ENCODE assay signal across 17 mouse cellular contexts in genomic region chr15:82203611-82204351, GRCm38 (mm10). TPM values are rescaled to one million over a fixed set of nuclear protein-coding genes. Genes with fewer than 3 reads are reported as not detected.
DNase-seq lines count a peak whose midpoint lies in the region; ATAC-seq and TF ChIP-seq lines count a peak whose summit lies in the region.
"Had no signal": no experiment of that assay in that cellular context is flagged by ENCODE, and none has a peak within 500 bp of the region (broad histone marks: within the 10 kb centered on the region; RNA-seq: fewer than 3 reads in every experiment).

No protein-coding gene starts in this region.

- H3K79me2 ChIP-seq in myocyte (ENCODE audit: control insufficient read depth, insufficient read depth), result no peaks in the 10 kb centered on the region

- ATAC-seq in hindbrain, embryonic 14.5 days (ENCODE audit: low FRiP score), result no peak
- no peak for ATAC-seq in midbrain, embryonic 13.5 days
- ATAC-seq in midbrain, embryonic 14.5 days (ENCODE audit: low FRiP score, low TSS enrichment), result no peak
- ATAC-seq: forebrain, embryonic 15.5 days had no signal

- no peaks in the 10 kb centered on the region for H3K9me3 ChIP-seq in hindbrain, embryonic 10.5 days
- H3K9me3 ChIP-seq in hindbrain, embryonic 14.5 days (ENCODE audit: control insufficient read depth, low read length), result no peaks in the 10 kb centered on the region
- no peaks in the 10 kb centered on the region for H3K9me3 ChIP-seq in midbrain, embryonic 13.5 days
- H3K9me3 ChIP-seq in midbrain, embryonic 14.5 days (ENCODE audit: control insufficient read depth, low read length), result no peaks in the 10 kb centered on the region
- H3K9me3 ChIP-seq: embryonic facial prominence, embryonic 15.5 days; forebrain, embryonic 15.5 days; heart, embryonic 15.5 days; hindbrain, embryonic 15.5 days had no signal

- H3K9ac ChIP-seq in hindbrain, embryonic 14.5 days, result no peak overlapping the region
- H3K9ac ChIP-seq in midbrain, embryonic 13.5 days (replicated peaks), result peak overlapping the region; percentile 50; the same call in 1 of the 2 replicates
- H3K9ac ChIP-seq in midbrain, embryonic 14.5 days (replicated peaks; ENCODE audit: low read length), result no peak overlapping the region
- H3K9ac ChIP-seq: embryonic facial prominence, embryonic 15.5 days; forebrain, embryonic 15.5 days; heart, embryonic 15.5 days; hindbrain, embryonic 15.5 days had no signal

- no peak overlapping the region for H3ac ChIP-seq in myocyte (ENCODE audit: control insufficient read depth, insufficient read length)

- 76% methylated on average over 20 of the region's 20 CpGs for WGBS in hindbrain, embryonic 10.5 days
- WGBS in hindbrain, embryonic 14.5 days, result 65% methylated on average over 20 of the region's 20 CpGs
- WGBS in midbrain, embryonic 13.5 days, result 68% methylated on average over 20 of the region's 20 CpGs
- WGBS in midbrain, embryonic 14.5 days, result 64% methylated on average over 20 of the region's 20 CpGs

- H3K36me3 ChIP-seq in hindbrain, embryonic 10.5 days, result peaks cover 81% of the 10 kb centered on the region
- peaks cover 75% of the 10 kb centered on the region for H3K36me3 ChIP-seq in hindbrain, embryonic 14.5 days (replicated peaks; ENCODE audit: control insufficient read depth, insufficient read depth)
- peaks cover 76% of the 10 kb centered on the region for H3K36me3 ChIP-seq in midbrain, embryonic 13.5 days
- peaks cover 73% of the 10 kb centered on the region for H3K36me3 ChIP-seq in midbrain, embryonic 14.5 days (ENCODE audit: control insufficient read depth, insufficient read depth, low read length)
- peaks cover 57% of the 10 kb centered on the region for H3K36me3 ChIP-seq in myocyte (ENCODE audit: control insufficient read depth, insufficient read depth)

- TF ChIP-seq POLR2A in myocyte (IDR thresholded peaks at IDR 0.05; ENCODE audit: insufficient read length, low read depth), result peak; percentile 41

- no peak overlapping the region for H3K4me2 ChIP-seq in hindbrain, embryonic 14.5 days (replicated peaks)
- H3K4me2 ChIP-seq in midbrain, embryonic 13.5 days (replicated peaks), result no peak overlapping the region
- H3K4me2 ChIP-seq in midbrain, embryonic 14.5 days (ENCODE audit: low read length), result no peak overlapping the region
- H3K4me2 ChIP-seq in myocyte (ENCODE audit: low read depth), result no peak overlapping the region
- H3K4me2 ChIP-seq: embryonic facial prominence, embryonic 15.5 days; forebrain, embryonic 15.5 days; heart, embryonic 15.5 days; hindbrain, embryonic 15.5 days had no signal

- peak overlapping the region; percentile 71 for H3K27ac ChIP-seq in hindbrain, embryonic 10.5 days
- H3K27ac ChIP-seq in hindbrain, embryonic 14.5 days, result no peak overlapping the region
- H3K27ac ChIP-seq in midbrain, embryonic 13.5 days, result peak overlapping the region; percentile 39; the same call in 1 of the 2 replicates
- no peak overlapping the region for H3K27ac ChIP-seq in midbrain, embryonic 14.5 days (replicated peaks; ENCODE audit: low read depth, low read length)
- H3K27ac ChIP-seq: embryonic facial prominence, embryonic 15.5 days; forebrain, embryonic 15.5 days; heart, embryonic 15.5 days; hindbrain, embryonic 15.5 days had no signal

- H3K27me3 ChIP-seq in hindbrain, embryonic 10.5 days (ENCODE audit: insufficient read depth, poor library complexity, severe bottlenecking), result peaks cover 45% of the 10 kb centered on the region
- H3K27me3 ChIP-seq in hindbrain, embryonic 14.5 days (ENCODE audit: control insufficient read depth, insufficient read depth, low read length), result peaks cover 26% of the 10 kb centered on the region
- H3K27me3 ChIP-seq in midbrain, embryonic 13.5 days, result peaks cover 36% of the 10 kb centered on the region
- H3K27me3 ChIP-seq in midbrain, embryonic 14.5 days (ENCODE audit: control insufficient read depth, insufficient read depth, low read length), result peaks cover 18% of the 10 kb centered on the region; the same call in 1 of the 2 replicates
- H3K27me3 ChIP-seq in myocyte (ENCODE audit: control insufficient read depth, insufficient read depth, insufficient read length), result no peaks in the 10 kb centered on the region

- no peak overlapping the region for H3K4me3 ChIP-seq in hindbrain, embryonic 10.5 days
- no peak overlapping the region for H3K4me3 ChIP-seq in hindbrain, embryonic 14.5 days (replicated peaks; ENCODE audit: low read length)
- no peak overlapping the region for H3K4me3 ChIP-seq in midbrain, embryonic 13.5 days (replicated peaks)
- no peak overlapping the region for H3K4me3 ChIP-seq in midbrain, embryonic 14.5 days (replicated peaks; ENCODE audit: low read depth, low read length)
- H3K4me3 ChIP-seq in myocyte, result no peak overlapping the region
- H3K4me3 ChIP-seq: embryonic facial prominence, embryonic 15.5 days; forebrain, embryonic 15.5 days; heart, embryonic 15.5 days; hindbrain, embryonic 15.5 days had no signal

- peaks cover 49% of the 10 kb centered on the region for H3K4me1 ChIP-seq in hindbrain, embryonic 10.5 days (replicated peaks)
- H3K4me1 ChIP-seq in hindbrain, embryonic 14.5 days (replicated peaks; ENCODE audit: control insufficient read depth, insufficient read depth, low read length), result peaks cover 19% of the 10 kb centered on the region
- peaks cover 40% of the 10 kb centered on the region for H3K4me1 ChIP-seq in midbrain, embryonic 13.5 days (replicated peaks)
- peaks cover 13% of the 10 kb centered on the region for H3K4me1 ChIP-seq in midbrain, embryonic 14.5 days (ENCODE audit: control insufficient read depth, insufficient read depth, low read length)

- no peak for DNase-seq in hindbrain, embryonic 10.5 days (ENCODE audit: low spot score)
- no peak for DNase-seq in hindbrain, embryonic 14.5 days (ENCODE audit: low spot score)
- DNase-seq in midbrain, embryonic 14.5 days, result no peak
- DNase-seq in cerebellum, adult 9-10 months, result peak; percentile 86
- DNase-seq in lung, postnatal 10 days, result no peak
- DNase-seq in MN1 (ENCODE audit: low spot score), result no peak
- DNase-seq: B cell, adult 2 months; heart, adult 18-20 months; kidney, adult 2 months; lung, postnatal 36 days had no signal

TF ChIP-seq in myocyte, 11 proteins besides CTCF, POLR2A, EP300 and RAD21:
- TF ChIP-seq TCF3 (IDR thresholded peaks at IDR 0.05; ENCODE audit: insufficient read length, low read depth) (no peak), CEBPB (IDR thresholded peaks at IDR 0.05; ENCODE audit: insufficient read depth, poor library complexity, severe bottlenecking) (no peak), POLR2AphosphoS2 (IDR thresholded peaks at IDR 0.05; ENCODE audit: insufficient read length, low read depth) (peak; percentile 82), MYOG (IDR thresholded peaks at IDR 0.05; ENCODE audit: control insufficient read depth in 1 of 3, insufficient read depth in 1 of 3, insufficient read length in 2 of 3, low read depth in 2 of 3) (no peak), REST (IDR thresholded peaks at IDR 0.05; ENCODE audit: insufficient read depth, insufficient read length) (no peak), USF1 (IDR thresholded peaks at IDR 0.05; ENCODE audit: low read depth) (no peak), TCF12 (IDR thresholded peaks at IDR 0.05; ENCODE audit: insufficient read depth, poor library complexity, severe bottlenecking) (no peak)

RNA-seq across cellular contexts. Expression of gene Shisa8, which starts 8.8 kb away (rescaled TPM):
- 1.6 and 1.8 TPM in 2 replicates for polyA plus RNA-seq in hindbrain, embryonic 10.5 days (2016; fragmentation: Nextera tagmentation; extraction: Ambion mirVana)
- 3.4 and 6.3 TPM in 2 replicates for polyA plus RNA-seq in hindbrain, embryonic 14.5 days (2014; fragmentation: Nextera tagmentation; extraction: Ambion mirVana)
- polyA plus RNA-seq in midbrain, embryonic 13.5 days (2015; fragmentation: Nextera tagmentation; extraction: Ambion mirVana), result 0.50 and 0.70 TPM in 2 replicates
- 0.70 and 1.5 TPM in 2 replicates for polyA plus RNA-seq in midbrain, embryonic 14.5 days (2014; fragmentation: Nextera tagmentation; extraction: Ambion mirVana)
- polyA plus RNA-seq in myocyte (2012; fragmentation: generic; extraction: Trizol), result 0.13 TPM

RNA-seq across cellular contexts. Expression of gene Tnfrsf13c, which starts 20.4 kb away (rescaled TPM):
- 0.18 and 0.46 TPM in 2 replicates for polyA plus RNA-seq in hindbrain, embryonic 10.5 days (2016; fragmentation: Nextera tagmentation; extraction: Ambion mirVana)
- 0.51 and 0.68 TPM in 2 replicates for polyA plus RNA-seq in hindbrain, embryonic 14.5 days (2014; fragmentation: Nextera tagmentation; extraction: Ambion mirVana)
- polyA plus RNA-seq in midbrain, embryonic 13.5 days (2015; fragmentation: Nextera tagmentation; extraction: Ambion mirVana), result not detected in 2 replicates
- polyA plus RNA-seq in midbrain, embryonic 14.5 days (2014; fragmentation: Nextera tagmentation; extraction: Ambion mirVana), result 0.19 TPM in 1 of 2 replicates, not detected in the other
- polyA plus RNA-seq in myocyte (2012; fragmentation: generic; extraction: Trizol), result 0.14 TPM
- polyA plus RNA-seq: heart, embryonic 15.5 days had no signal

RNA-seq across cellular contexts. Expression of gene Cenpm, which starts 40.8 kb away (rescaled TPM):
- 86.2 and 92.6 TPM in 2 replicates for polyA plus RNA-seq in hindbrain, embryonic 10.5 days (2016; fragmentation: Nextera tagmentation; extraction: Ambion mirVana)
- polyA plus RNA-seq in hindbrain, embryonic 14.5 days (2014; fragmentation: Nextera tagmentation; extraction: Ambion mirVana), result 17.0 and 18.0 TPM in 2 replicates
- polyA plus RNA-seq in midbrain, embryonic 13.5 days (2015; fragmentation: Nextera tagmentation; extraction: Ambion mirVana), result 28.6 and 30.4 TPM in 2 replicates
- 13.9 and 23.2 TPM in 2 replicates for polyA plus RNA-seq in midbrain, embryonic 14.5 days (2014; fragmentation: Nextera tagmentation; extraction: Ambion mirVana)
- 28.1 TPM for polyA plus RNA-seq in myocyte (2012; fragmentation: generic; extraction: Trizol)

RNA-seq across cellular contexts. Expression of gene 1500009C09Rik, which starts 48.4 kb away (rescaled TPM):
- 0.17 and 1.5 TPM in 2 replicates for polyA plus RNA-seq in hindbrain, embryonic 10.5 days (2016; fragmentation: Nextera tagmentation; extraction: Ambion mirVana)
- polyA plus RNA-seq in hindbrain, embryonic 14.5 days (2014; fragmentation: Nextera tagmentation; extraction: Ambion mirVana), result 10.2 and 13.2 TPM in 2 replicates
- polyA plus RNA-seq in midbrain, embryonic 13.5 days (2015; fragmentation: Nextera tagmentation; extraction: Ambion mirVana), result 9.6 and 9.7 TPM in 2 replicates
- polyA plus RNA-seq in midbrain, embryonic 14.5 days (2014; fragmentation: Nextera tagmentation; extraction: Ambion mirVana), result 12.2 and 47.6 TPM in 2 replicates
- not detected for polyA plus RNA-seq in myocyte (2012; fragmentation: generic; extraction: Trizol)
- polyA plus RNA-seq: embryonic facial prominence, embryonic 15.5 days; heart, embryonic 15.5 days; liver, embryonic 16.5 days had no signal

RNA-seq across cellular contexts. Expression of gene Srebf2, which starts 56.8 kb away (rescaled TPM):
- 211 and 242 TPM in 2 replicates for polyA plus RNA-seq in hindbrain, embryonic 10.5 days (2016; fragmentation: Nextera tagmentation; extraction: Ambion mirVana)
- 153 and 154 TPM in 2 replicates for polyA plus RNA-seq in hindbrain, embryonic 14.5 days (2014; fragmentation: Nextera tagmentation; extraction: Ambion mirVana)
- polyA plus RNA-seq in midbrain, embryonic 13.5 days (2015; fragmentation: Nextera tagmentation; extraction: Ambion mirVana), result 225 and 230 TPM in 2 replicates
- polyA plus RNA-seq in midbrain, embryonic 14.5 days (2014; fragmentation: Nextera tagmentation; extraction: Ambion mirVana), result 132 and 158 TPM in 2 replicates
- polyA plus RNA-seq in myocyte (2012; fragmentation: generic; extraction: Trizol), result 285 TPM

Comparison
In these comparisons a context has a peak if more than half of its experiments do, and no peak if none do; other contexts are left out.
1. H3K27ac ChIP-seq: peak in hindbrain, embryonic 10.5 days (single experiment) and midbrain, embryonic 13.5 days (single experiment); none in hindbrain, embryonic 14.5 days (single experiment) and midbrain, embryonic 14.5 days (single experiment).